Mouse (Mus musculus) liver, embryonic 15.5 days (tissue): ENCODE results near the gene Ethe1. TPM values are rescaled to one million over a fixed set of nuclear protein-coding genes. Genes with fewer than 3 reads are reported as not detected.
A peak's percentile ranks its signal among the peaks of the same experiment; 100 is the strongest.

Source experiments
- ATAC-seq: fragments of 200-750 bp; cut with Nextera tagmentation; 2 replicates; pipeline ENCODE4 v1.8.0; 2017; ENCODE audit warnings: moderate number of reproducible peaks, mild to moderate bottlenecking, moderate library complexity; ENCODE audit not compliant: insufficient read depth
- H3K27ac ChIP-seq: fragments of 300-500 bp; sonication (generic); replicated peaks from 2 replicates; pipeline ENCODE4 v1.5.1; 2015; ENCODE audit warnings: mild to moderate bottlenecking, inconsistent platforms
- H3K27me3 ChIP-seq: fragments of 300-500 bp; sonication (generic); 2 replicates; pipeline ENCODE4 v1.6.1; 2015; ENCODE audit warnings: mild to moderate bottlenecking, inconsistent platforms
- H3K36me3 ChIP-seq: fragments of 300-500 bp; sonication (generic); replicated peaks from 2 replicates; pipeline ENCODE4 v1.6.1; 2015; ENCODE audit warnings: moderate library complexity, mild to moderate bottlenecking, inconsistent platforms
- H3K4me1 ChIP-seq: fragments of 300-500 bp; sonication (generic); replicated peaks from 2 replicates; pipeline ENCODE4 v1.6.1; 2015; ENCODE audit warnings: inconsistent platforms
- H3K4me2 ChIP-seq: fragments of 300-500 bp; sonication (generic); 2 replicates; pipeline ENCODE4 v1.6.1; 2015; ENCODE audit warnings: moderate library complexity, mild to moderate bottlenecking, inconsistent platforms
- H3K4me3 ChIP-seq: fragments of 300-500 bp; sonication (generic); replicated peaks from 2 replicates; pipeline ENCODE4 v1.5.1; 2015; ENCODE audit warnings: mild to moderate bottlenecking, inconsistent platforms
- H3K9ac ChIP-seq: fragments of 300-500 bp; sonication (generic); 2 replicates; pipeline ENCODE4 v1.6.1; 2015; ENCODE audit warnings: moderate library complexity, mild to moderate bottlenecking, inconsistent platforms
- H3K9me3 ChIP-seq: fragments of 300-500 bp; sonication (generic); replicated peaks from 2 replicates; pipeline ENCODE4 v1.6.1; 2016; ENCODE audit warnings: inconsistent platforms
- WGBS: fragments of 180-500 bp; shearing (Covaris S2); methylation state at CpG from one replicate; pipeline ENCODE4 v1.1.7; 2015; ENCODE audit warnings: mixed read lengths; ENCODE audit not compliant: insufficient replicate concordance; 5-methylcytosine and 5-hydroxymethylcytosine counted together
- polyA plus RNA-seq: library from polyadenylated mRNA; unstranded; fragments of >200 nt; fragmentation: Nextera tagmentation; extraction: Ambion mirVana; gene quantifications from 2 replicates; pipeline ENCODE4 v1.2.1, GENCODE M21; 2015

Gene Ethe1
- polyA plus RNA-seq, 1 experiment from 2014 or later = 27.1 TPM

- ATAC-seq = no peak
- H3K27me3 ChIP-seq = no peaks in the 10 kb centered on the region
- H3K4me3 ChIP-seq = no peak overlapping the region
- H3K4me2 ChIP-seq = no peak overlapping the region
- H3K36me3 ChIP-seq = no peaks in the 10 kb centered on the region
- H3K9me3 ChIP-seq = no peaks in the 10 kb centered on the region
- WGBS = 53% methylated on average over 4 of the region's 4 CpGs
- no peak overlapping the region for H3K9ac ChIP-seq
- peaks cover 50% of the 10 kb centered on the region for H3K4me1 ChIP-seq
- H3K27ac ChIP-seq = no peak overlapping the region
Observed at GRCm38 (mm10) chr7:24598121-24598520, 10.8 kb downstream of the Ethe1 start.

GRCm38 (mm10) chr7:24599211-24600067, 12.1 kb downstream of the Ethe1 start:
- Histone ChIP-seq H3K27ac (no peak overlapping the region), H3K4me1 (peaks cover 37% of the 10 kb centered on the region), H3K27me3 (no peaks in the 10 kb centered on the region), H3K4me3 (no peak overlapping the region), H3K4me2 (no peak overlapping the region), H3K36me3 (no peaks in the 10 kb centered on the region), H3K9me3 (no peaks in the 10 kb centered on the region), H3K9ac (no peak overlapping the region)
- 74% methylated on average over 15 of the region's 15 CpGs for WGBS
- ATAC-seq = no peak

- no peak overlapping the region for H3K9ac ChIP-seq
- WGBS = 4% methylated on average over 13 of the region's 13 CpGs
- no peaks in the 10 kb centered on the region for H3K9me3 ChIP-seq
- no peaks in the 10 kb centered on the region for H3K27me3 ChIP-seq
- H3K27ac ChIP-seq = no peak overlapping the region
- ATAC-seq = peak; percentile 75
- H3K4me3 ChIP-seq = no peak overlapping the region
- peak overlapping the region; percentile 39; the same call in 1 of the 2 replicates for H3K4me2 ChIP-seq
- no peaks in the 10 kb centered on the region for H3K36me3 ChIP-seq
- peaks cover 24% of the 10 kb centered on the region for H3K4me1 ChIP-seq
Observed at GRCm38 (mm10) chr7:24600941-24601597, 13.7 kb downstream of the Ethe1 start.

- 70% methylated on average over 7 of the region's 7 CpGs for WGBS
- H3K4me3 ChIP-seq = no peak overlapping the region
- H3K27ac ChIP-seq = no peak overlapping the region
- no peak for ATAC-seq
- H3K9me3 ChIP-seq = no peaks in the 10 kb centered on the region
- no peaks in the 10 kb centered on the region for H3K36me3 ChIP-seq
- peaks cover 28% of the 10 kb centered on the region for H3K4me1 ChIP-seq
- no peak overlapping the region for H3K4me2 ChIP-seq
- 0 out of 2 replicates have a peak, but pooled peaks cover 3% of the 10 kb centered on the region for H3K27me3 ChIP-seq
- H3K9ac ChIP-seq = no peak overlapping the region
Observed at GRCm38 (mm10) chr7:24605561-24605960, 18.2 kb downstream of the Ethe1 start.

GRCm38 (mm10) chr7:24606046-24606445, 18.7 kb downstream of the Ethe1 start:
- no peak overlapping the region for H3K27ac ChIP-seq

GRCm38 (mm10) chr7:24608017-24608416, 20.7 kb downstream of the Ethe1 start:
- no peak overlapping the region for H3K27ac ChIP-seq
- peaks cover 42% of the 10 kb centered on the region for H3K4me1 ChIP-seq
- H3K4me2 ChIP-seq = peak overlapping the region; percentile 25
- H3K9me3 ChIP-seq = no peaks in the 10 kb centered on the region
- H3K27me3 ChIP-seq = peaks cover 22% of the 10 kb centered on the region
- H3K4me3 ChIP-seq = no peak overlapping the region
- 28% methylated on average over 6 of the region's 6 CpGs for WGBS
- H3K9ac ChIP-seq = no peak overlapping the region
- H3K36me3 ChIP-seq = no peaks in the 10 kb centered on the region
- peak; percentile 71 for ATAC-seq

More at GRCm38 (mm10) chr7:24606046-24606445, 18.7 kb downstream of the Ethe1 start:
- no peak for ATAC-seq
- H3K4me3 ChIP-seq = no peak overlapping the region
- H3K4me1 ChIP-seq = peaks cover 32% of the 10 kb centered on the region
- H3K27me3 ChIP-seq = 0 out of 2 replicates have a peak, but pooled peaks cover 3% of the 10 kb centered on the region
- no peak overlapping the region for H3K4me2 ChIP-seq
- no peak overlapping the region for H3K9ac ChIP-seq
- no peaks in the 10 kb centered on the region for H3K9me3 ChIP-seq
- no peaks in the 10 kb centered on the region for H3K36me3 ChIP-seq
- WGBS = 68% methylated on average over 7 of the region's 7 CpGs

GRCm38 (mm10) chr7:24608561-24608960, 21.2 kb downstream of the Ethe1 start:
- H3K4me3 ChIP-seq = no peak overlapping the region
- H3K9ac ChIP-seq = no peak overlapping the region
- H3K9me3 ChIP-seq = no peaks in the 10 kb centered on the region
- peaks cover 27% of the 10 kb centered on the region for H3K27me3 ChIP-seq
- no peak overlapping the region for H3K27ac ChIP-seq
- no peaks in the 10 kb centered on the region for H3K36me3 ChIP-seq
- peaks cover 42% of the 10 kb centered on the region for H3K4me1 ChIP-seq
- H3K4me2 ChIP-seq = peak overlapping the region; percentile 25
- no peak for ATAC-seq
- 36% methylated on average over 8 of the region's 8 CpGs for WGBS

GRCm38 (mm10) chr7:24610144-24610878, 23.0 kb downstream of the Ethe1 start, which contains the start of gene Phldb3:
Gene Phldb3, plus strand, starts transcription at chr7:24610763.
- peak; percentile 40 for ATAC-seq
- peaks cover 31% of the 10 kb centered on the region for H3K27me3 ChIP-seq
- 0 out of 2 replicates have a peak within 1 kb of the TSS, but pooled peaks have one; percentile 30 for H3K27ac ChIP-seq
- H3K9ac ChIP-seq = peak within 1 kb of the TSS; percentile 58
- H3K36me3 ChIP-seq = no peaks in the 10 kb centered on the region
- WGBS = 1% methylated on average over 27 of the region's 27 CpGs
- H3K4me1 ChIP-seq = peaks cover 42% of the 10 kb centered on the region
- peak within 1 kb of the TSS; percentile 92 for H3K4me2 ChIP-seq
- H3K4me3 ChIP-seq = peak within 1 kb of the TSS; percentile 63
- no peaks in the 10 kb centered on the region for H3K9me3 ChIP-seq

- Histone ChIP-seq H3K9me3 (no peaks in the 10 kb centered on the region), H3K27me3 (peaks cover 31% of the 10 kb centered on the region), H3K36me3 (no peaks in the 10 kb centered on the region), H3K4me2 (peak overlapping the region; percentile 92), H3K4me1 (peaks cover 42% of the 10 kb centered on the region), H3K9ac (peak overlapping the region; percentile 58), H3K27ac (0 out of 2 replicates have a peak overlapping the region, but pooled peaks have one; percentile 30), H3K4me3 (peak overlapping the region; percentile 63)
- peak; percentile 71 for ATAC-seq
- under 1% methylated on average over 36 of the region's 36 CpGs for WGBS
Observed at GRCm38 (mm10) chr7:24610879-24611494, 23.6 kb downstream of the Ethe1 start.

GRCm38 (mm10) chr7:24611709-24612108, 24.4 kb downstream of the Ethe1 start:
- Histone ChIP-seq H3K27ac (no peak overlapping the region), H3K9me3 (no peaks in the 10 kb centered on the region), H3K9ac (peak overlapping the region; percentile 58; the same call in 1 of the 2 replicates), H3K27me3 (peaks cover 31% of the 10 kb centered on the region), H3K4me3 (peak overlapping the region; percentile 63), H3K4me2 (peak overlapping the region; percentile 92), H3K36me3 (no peaks in the 10 kb centered on the region), H3K4me1 (peaks cover 42% of the 10 kb centered on the region)
- 7% methylated on average over 7 of the region's 7 CpGs for whole genome bisulfite sequencing
- no peak for ATAC-seq
